Mouse (Mus musculus) hindbrain, embryonic 15.5 days (tissue): ENCODE data around the gene Cntnap2. TPM values are rescaled to one million over a fixed set of nuclear protein-coding genes. Genes with fewer than 3 reads are reported as not detected.
"Not testable (repeated sequence)": the region's sequence is repeated elsewhere in the genome, so short reads cannot be mapped to it uniquely, and the experiment has no call there.

Experiments used
- ATAC-seq: fragments of 200-750 bp; cut with Nextera tagmentation; 2 replicates; pipeline ENCODE4 v1.8.0; 2017; ENCODE audit warnings: low read depth, moderate number of reproducible peaks, moderate TSS enrichment; ENCODE audit not compliant: low FRiP score
- H3K27ac ChIP-seq: fragments of 300-500 bp; sonication (generic); replicated peaks from 2 replicates; pipeline ENCODE4 v1.5.1; 2015; ENCODE audit warnings: mild to moderate bottlenecking, inconsistent platforms
- H3K27me3 ChIP-seq: fragments of 300-500 bp; sonication (generic); 2 replicates; pipeline ENCODE4 v1.6.1; 2015; ENCODE audit warnings: control low read depth, inconsistent platforms
- H3K36me3 ChIP-seq: fragments of 300-500 bp; sonication (generic); 2 replicates; pipeline ENCODE4 v1.6.1; 2015; ENCODE audit warnings: control low read depth, inconsistent platforms
- H3K4me1 ChIP-seq: fragments of 300-500 bp; sonication (generic); replicated peaks from 2 replicates; pipeline ENCODE4 v1.6.1; 2015; ENCODE audit warnings: control low read depth, inconsistent platforms
- H3K4me2 ChIP-seq: fragments of 300-500 bp; sonication (generic); 2 replicates; pipeline ENCODE4 v1.6.1; 2015; ENCODE audit warnings: moderate library complexity, mild to moderate bottlenecking, inconsistent platforms
- H3K4me3 ChIP-seq: fragments of 300-500 bp; sonication (generic); 2 replicates; pipeline ENCODE4 v1.5.1; 2015; ENCODE audit warnings: mild to moderate bottlenecking, inconsistent platforms
- H3K9ac ChIP-seq: fragments of 300-500 bp; sonication (generic); 2 replicates; pipeline ENCODE4 v1.6.1; 2015; ENCODE audit warnings: inconsistent platforms
- H3K9me3 ChIP-seq: fragments of 300-500 bp; sonication (generic); 2 replicates; pipeline ENCODE4 v1.6.1; 2016; ENCODE audit warnings: control low read depth, inconsistent platforms
- WGBS: fragments of 180-500 bp; shearing (Covaris S2); methylation state at CpG from one replicate; pipeline ENCODE4 v1.1.7; 2015; 5-methylcytosine and 5-hydroxymethylcytosine counted together
- polyA plus RNA-seq: library from polyadenylated mRNA; unstranded; fragments of >200 nt; fragmentation: Nextera tagmentation; extraction: Ambion mirVana; gene quantifications from 2 replicates; pipeline ENCODE4 v1.2.1, GENCODE M21; 2015

Gene Cntnap2
- polyA plus RNA-seq, 1 experiment from 2014 or later = 56.5 TPM

DNA sequence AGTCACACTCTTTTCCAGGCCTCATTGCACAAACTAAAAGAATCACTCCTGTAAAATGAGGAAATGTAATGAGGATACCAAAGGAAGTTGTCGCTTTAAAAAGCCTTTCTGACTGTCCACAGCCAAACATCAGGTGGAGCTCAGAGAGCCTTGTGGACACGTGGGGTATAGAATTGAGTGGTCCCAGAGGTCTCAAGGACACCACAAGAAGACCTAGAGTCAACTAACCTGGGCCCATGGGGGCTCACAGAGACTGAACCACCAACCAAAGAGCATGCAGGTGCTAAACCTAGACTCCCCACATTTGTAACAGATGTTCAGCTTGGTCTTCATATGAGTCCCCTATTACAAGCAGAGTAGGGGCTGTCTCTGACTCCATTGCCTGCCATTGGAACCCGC is 2117.0 kb downstream of the Cntnap2 start:
- H3K4me2 ChIP-seq = peak overlapping the region; percentile 47
- H3K9ac ChIP-seq, H3K4me3 ChIP-seq, H3K9me3 ChIP-seq, H3K27me3 ChIP-seq, H3K36me3 ChIP-seq: not testable (repeated sequence)
- 46% methylated on average over 3 of the region's 3 CpGs for WGBS
- ATAC-seq = peak; percentile 54
- H3K27ac ChIP-seq = peak overlapping the region; percentile 66; the same call in 1 of the 2 replicates
- H3K4me1 ChIP-seq = peaks cover 17% of the 10 kb centered on the region

DNA sequence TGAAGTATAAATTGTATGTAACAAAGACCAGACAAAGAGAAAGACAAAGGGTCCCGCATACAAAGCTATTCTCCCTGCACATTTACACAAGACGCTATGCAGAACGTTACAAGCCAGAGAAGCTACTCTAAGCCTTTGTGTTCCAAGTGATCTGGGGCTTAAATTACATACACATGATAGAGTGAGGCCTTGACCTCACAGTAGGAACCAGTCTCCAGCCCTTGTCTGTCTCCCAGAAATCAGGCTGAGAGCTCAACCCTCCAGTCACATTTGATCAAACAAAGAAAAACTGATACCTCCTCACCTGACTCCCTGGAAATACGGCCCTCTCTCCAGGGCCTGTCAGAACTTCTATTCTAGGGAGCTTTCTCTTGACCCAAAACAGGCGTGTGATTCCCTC is 2122.2 kb downstream of the Cntnap2 start:
- H3K9me3 ChIP-seq, H3K4me1 ChIP-seq, H3K27me3 ChIP-seq, ATAC-seq, H3K36me3 ChIP-seq, H3K4me2 ChIP-seq, H3K9ac ChIP-seq, H3K27ac ChIP-seq, H3K4me3 ChIP-seq: not testable (repeated sequence)
- WGBS = 41% methylated on average over 5 of the region's 5 CpGs

DNA sequence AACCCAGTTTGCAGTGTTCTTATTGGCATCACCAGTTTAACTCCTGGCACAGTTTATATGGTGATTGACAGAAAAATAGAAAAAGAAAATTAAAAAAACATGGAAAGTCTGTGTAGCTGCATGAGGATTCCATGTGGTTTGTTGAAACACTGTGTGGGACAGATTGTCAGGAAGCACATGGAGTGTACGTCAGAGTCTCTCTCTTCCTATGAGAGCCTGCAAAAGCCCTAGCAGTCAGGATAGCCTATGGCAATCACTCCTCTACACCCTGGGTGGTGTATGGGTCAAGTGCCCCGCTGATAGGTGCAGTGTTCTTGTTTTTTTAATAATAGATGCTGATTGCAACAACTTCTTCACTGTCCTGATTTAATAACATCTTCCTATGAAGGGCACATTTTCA is 2123.1 kb downstream of the Cntnap2 start:
- Histone ChIP-seq H3K4me3 (no peak overlapping the region), H3K9me3 (no peaks in the 10 kb centered on the region), H3K36me3 (no peaks in the 10 kb centered on the region), H3K27ac (no peak overlapping the region), H3K4me1 (no peaks in the 10 kb centered on the region), H3K27me3 (no peaks in the 10 kb centered on the region), H3K4me2 (no peak overlapping the region), H3K9ac (no peak overlapping the region)
- no peak for ATAC-seq
- WGBS = 74% methylated on average over 2 of the region's 2 CpGs

DNA sequence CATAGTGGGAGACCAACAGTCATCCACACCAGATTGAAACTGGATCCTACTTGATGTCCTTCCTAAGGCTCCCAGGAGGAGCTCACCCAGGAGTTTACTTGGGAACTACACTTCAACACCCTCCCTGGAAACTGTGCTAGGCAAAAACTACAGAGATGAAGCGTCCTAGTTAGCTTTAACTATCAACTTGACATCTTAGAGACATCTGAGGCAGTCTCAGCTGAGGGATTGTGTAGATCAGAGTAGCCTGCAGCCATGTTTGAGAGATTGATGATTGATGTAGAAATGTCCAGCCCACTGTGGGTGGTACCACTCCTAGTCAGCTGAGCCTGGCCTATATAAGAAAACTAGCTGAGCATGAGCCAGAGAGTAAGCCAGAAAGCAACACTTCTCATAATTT is 2123.6 kb downstream of the Cntnap2 start:
- H3K36me3 ChIP-seq = no peaks in the 10 kb centered on the region
- H3K9me3 ChIP-seq = no peaks in the 10 kb centered on the region
- no peaks in the 10 kb centered on the region for H3K27me3 ChIP-seq
- no peak overlapping the region for H3K9ac ChIP-seq
- ATAC-seq = no peak
- 73% methylated on average over 1 of the region's 1 CpGs for WGBS
- H3K4me2 ChIP-seq = no peak overlapping the region
- no peaks in the 10 kb centered on the region for H3K4me1 ChIP-seq
- H3K27ac ChIP-seq = no peak overlapping the region
- H3K4me3 ChIP-seq = no peak overlapping the region

DNA sequence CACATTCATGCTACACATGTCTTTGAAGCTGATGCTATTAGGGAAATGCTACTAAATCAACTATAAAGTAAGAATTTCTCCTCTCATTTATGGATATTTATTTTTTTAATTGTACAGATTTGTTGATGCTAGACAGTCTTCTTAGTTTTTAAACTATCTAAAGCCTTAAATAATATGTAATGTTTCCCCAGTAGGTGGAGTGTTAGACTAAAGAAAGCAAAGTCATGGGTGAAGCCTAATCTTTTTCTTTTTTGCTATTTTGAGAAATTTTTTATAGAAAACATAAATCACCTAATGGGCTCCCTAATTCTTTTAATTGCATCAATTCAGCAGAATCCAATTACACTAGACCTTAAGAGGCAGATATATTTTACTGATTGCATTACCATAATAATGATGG is 2124.7 kb downstream of the Cntnap2 start:
- H3K4me2 ChIP-seq, H3K4me1 ChIP-seq, ATAC-seq, H3K9me3 ChIP-seq, H3K4me3 ChIP-seq, H3K27me3 ChIP-seq, H3K9ac ChIP-seq, H3K36me3 ChIP-seq, H3K27ac ChIP-seq: not testable (repeated sequence)

DNA sequence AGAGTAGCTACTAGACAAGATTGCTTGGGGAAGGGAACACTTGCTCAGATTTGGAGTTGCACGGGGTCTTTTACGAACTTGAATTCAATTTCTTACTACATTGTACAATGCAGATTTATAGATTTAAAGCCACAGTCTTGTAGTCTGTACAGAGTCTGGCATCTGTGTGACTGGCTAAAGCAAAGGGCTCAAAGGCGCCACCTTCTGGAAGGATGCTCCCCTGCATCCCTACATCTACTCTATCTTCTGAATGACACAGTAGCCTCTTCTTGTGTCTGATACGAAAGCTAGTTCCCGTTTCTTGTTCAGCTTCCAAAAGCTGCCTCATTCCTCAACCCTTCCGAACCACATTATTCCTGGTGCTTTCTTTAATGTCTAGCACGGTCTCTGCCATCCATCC is 2129.0 kb downstream of the Cntnap2 start:
- ATAC-seq = no peak
- H3K27ac ChIP-seq = no peak overlapping the region
- 67% methylated on average over 7 of the region's 7 CpGs for WGBS

DNA sequence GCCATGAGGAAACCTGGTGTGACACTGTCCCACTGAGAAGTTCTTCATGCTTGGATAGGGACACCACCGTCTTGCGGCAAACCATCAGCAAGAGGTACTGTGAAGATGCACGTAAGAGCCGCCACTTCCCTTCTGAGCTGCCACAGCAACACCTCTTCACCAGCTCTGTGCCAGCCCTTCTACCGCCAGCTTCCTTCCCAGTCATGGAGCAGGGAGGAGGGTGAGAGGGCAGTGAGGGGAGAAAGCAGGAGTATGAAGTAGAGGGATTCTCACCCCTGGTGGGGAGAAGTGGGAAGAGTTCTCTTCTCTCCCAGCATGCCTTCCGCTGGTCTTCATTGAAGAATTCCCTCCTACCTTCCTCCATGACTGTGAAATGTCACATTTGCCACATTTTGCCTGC is 2129.4 kb downstream of the Cntnap2 start:
- not testable (repeated sequence) for ATAC-seq, H3K4me3 ChIP-seq, H3K4me2 ChIP-seq, H3K9me3 ChIP-seq, H3K4me1 ChIP-seq, H3K9ac ChIP-seq, H3K36me3 ChIP-seq, H3K27ac ChIP-seq, H3K27me3 ChIP-seq
- WGBS = 91% methylated on average over 6 of the region's 6 CpGs

More for the DNA sequence above, 2129.0 kb downstream of the Cntnap2 start:
- no peak overlapping the region for H3K9ac ChIP-seq
- 0 out of 2 replicates have a peak, but pooled peaks cover 4% of the 10 kb centered on the region for H3K4me1 ChIP-seq
- H3K4me2 ChIP-seq = no peak overlapping the region
- H3K36me3 ChIP-seq = no peaks in the 10 kb centered on the region
- H3K9me3 ChIP-seq = no peaks in the 10 kb centered on the region
- H3K4me3 ChIP-seq = no peak overlapping the region
- no peaks in the 10 kb centered on the region for H3K27me3 ChIP-seq

DNA sequence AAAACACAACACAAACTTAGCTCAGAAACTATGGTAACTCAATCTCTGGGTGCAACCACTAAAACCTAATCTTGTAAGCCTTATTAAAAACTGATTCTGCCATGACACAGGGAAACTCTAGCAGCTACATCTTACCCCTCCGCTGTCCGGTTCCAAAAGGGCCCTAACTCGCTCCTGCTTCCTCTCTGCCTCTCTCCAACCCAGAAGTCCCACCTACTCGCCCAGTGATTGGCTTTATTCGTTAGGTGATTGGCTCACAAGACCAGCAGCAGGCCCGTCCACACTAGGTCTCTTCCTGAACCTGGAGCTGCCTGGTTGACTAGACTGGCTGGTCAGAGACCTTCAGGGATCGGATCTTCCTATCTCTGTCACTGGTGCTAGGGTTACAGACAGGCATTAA is 2131.1 kb downstream of the Cntnap2 start:
- Histone ChIP-seq H3K9ac (no peak overlapping the region), H3K4me3 (no peak overlapping the region), H3K36me3 (no peaks in the 10 kb centered on the region), H3K27me3 (no peaks in the 10 kb centered on the region), H3K27ac (no peak overlapping the region), H3K9me3 (no peaks in the 10 kb centered on the region), H3K4me2 (no peak overlapping the region), H3K4me1 (0 out of 2 replicates have a peak, but pooled peaks cover 4% of the 10 kb centered on the region)
- WGBS = 84% methylated on average over 7 of the region's 7 CpGs
- ATAC-seq = no peak

DNA sequence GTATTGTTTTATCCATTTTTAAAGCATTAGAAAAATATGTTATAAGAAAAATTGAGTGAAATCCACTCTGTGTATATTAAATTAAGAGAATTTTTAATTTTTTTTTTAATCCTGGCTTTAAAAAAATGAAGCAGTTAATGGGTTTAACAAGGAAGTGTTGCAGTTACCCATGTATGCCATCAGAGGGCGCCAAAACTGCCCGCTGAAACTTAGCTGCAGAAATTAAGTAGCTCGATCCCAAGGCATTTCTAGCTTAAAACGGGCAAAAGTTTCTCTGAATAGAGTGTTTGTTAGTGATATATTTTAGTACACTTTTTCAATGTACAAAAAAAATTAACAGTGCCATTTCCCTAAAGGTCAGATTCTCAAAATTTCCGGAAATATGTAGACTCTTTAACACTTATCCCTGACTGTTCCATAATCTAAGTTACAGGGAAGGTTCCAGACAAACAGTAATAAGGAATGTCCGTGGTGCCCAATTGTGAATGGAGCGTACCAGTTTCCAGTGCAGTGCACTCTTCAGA is 2132.2 kb downstream of the Cntnap2 start:
- no peaks in the 10 kb centered on the region for H3K36me3 ChIP-seq
- H3K27me3 ChIP-seq = no peaks in the 10 kb centered on the region
- no peak for ATAC-seq
- 21% methylated on average over 7 of the region's 7 CpGs for WGBS
- no peak overlapping the region for H3K27ac ChIP-seq
- no peaks in the 10 kb centered on the region for H3K9me3 ChIP-seq
- H3K4me2 ChIP-seq = peak overlapping the region; percentile 21; the same call in 1 of the 2 replicates
- H3K4me3 ChIP-seq = no peak overlapping the region
- no peak overlapping the region for H3K9ac ChIP-seq
- H3K4me1 ChIP-seq = 0 out of 2 replicates have a peak, but pooled peaks cover 4% of the 10 kb centered on the region

DNA sequence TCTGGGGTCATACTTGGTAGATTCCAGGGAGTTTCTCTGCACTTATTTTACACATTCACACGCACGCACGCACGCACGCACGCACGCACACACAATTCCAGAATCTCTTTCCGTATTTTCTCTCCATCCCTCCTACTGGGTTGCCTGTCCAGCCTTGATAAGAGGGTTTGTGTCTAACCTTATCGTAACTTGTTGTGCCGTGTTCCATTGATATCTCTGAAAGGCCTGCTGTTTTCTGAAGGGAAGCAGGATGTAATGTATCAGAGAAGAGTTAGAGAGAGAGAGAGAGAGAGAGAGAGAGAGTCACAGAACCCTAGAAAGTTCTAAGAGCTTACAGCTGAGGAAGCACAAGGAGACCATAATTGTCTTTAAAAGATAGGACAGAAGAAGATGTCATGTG is 2132.8 kb downstream of the Cntnap2 start:
- Histone ChIP-seq H3K4me2 (peak overlapping the region; percentile 21; the same call in 1 of the 2 replicates), H3K9me3 (no peaks in the 10 kb centered on the region), H3K36me3 (no peaks in the 10 kb centered on the region), H3K4me3 (no peak overlapping the region), H3K9ac (no peak overlapping the region), H3K27me3 (no peaks in the 10 kb centered on the region), H3K27ac (no peak overlapping the region), H3K4me1 (0 out of 2 replicates have a peak, but pooled peaks cover 4% of the 10 kb centered on the region)
- WGBS = 89% methylated on average over 10 of the region's 10 CpGs
- ATAC-seq = no peak

DNA sequence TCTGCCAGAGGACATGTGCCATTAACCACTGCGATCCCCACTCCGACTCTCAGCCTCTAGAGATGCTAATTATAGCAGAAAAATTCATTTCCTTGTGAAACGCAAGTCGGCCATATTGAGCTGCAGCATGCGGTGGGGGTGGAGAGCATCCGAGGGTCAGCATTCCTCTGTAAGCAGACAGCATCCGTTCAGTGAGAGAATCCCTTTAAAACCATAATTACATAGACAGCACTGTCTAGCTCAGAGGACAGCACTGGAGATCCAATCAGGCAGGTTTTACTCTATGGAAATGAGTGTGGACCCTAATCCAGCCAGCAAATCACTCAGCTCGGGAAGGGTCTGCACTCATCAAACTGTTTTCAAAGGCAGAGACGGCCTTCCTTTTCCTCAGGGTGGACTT is 2133.3 kb downstream of the Cntnap2 start:
- ATAC-seq = no peak; the same call in 1 of the 2 replicates
- H3K4me3 ChIP-seq = no peak overlapping the region

DNA sequence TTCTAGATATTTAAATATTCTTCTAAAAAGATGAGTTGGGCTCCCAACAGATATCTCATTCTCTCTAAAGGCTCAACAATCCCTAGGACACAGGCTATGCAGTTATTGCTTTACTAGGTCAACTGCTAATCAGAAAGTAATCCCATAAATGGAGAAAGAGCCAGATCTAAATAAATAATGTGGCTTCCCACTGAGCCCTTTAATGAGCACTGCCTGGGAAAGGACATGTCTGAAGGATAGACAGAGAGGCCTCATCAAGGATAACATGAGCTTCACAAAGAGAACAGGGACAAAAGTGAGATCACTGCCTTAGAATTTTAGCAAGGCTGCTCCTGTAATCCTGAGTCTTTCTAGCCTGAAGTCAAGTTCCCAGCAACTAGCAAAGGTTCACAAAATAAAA is 2138.4 kb downstream of the Cntnap2 start:
- H3K4me3 ChIP-seq = no peak overlapping the region
- H3K9ac ChIP-seq = no peak overlapping the region
- H3K9me3 ChIP-seq = no peaks in the 10 kb centered on the region
- H3K4me1 ChIP-seq = no peaks in the 10 kb centered on the region
- no peaks in the 10 kb centered on the region for H3K27me3 ChIP-seq
- ATAC-seq = no peak
- H3K27ac ChIP-seq = no peak overlapping the region
- no peaks in the 10 kb centered on the region for H3K36me3 ChIP-seq
- H3K4me2 ChIP-seq = no peak overlapping the region

More for the DNA sequence above, 2133.3 kb downstream of the Cntnap2 start:
- Histone ChIP-seq H3K4me2 (no peak overlapping the region), H3K9me3 (no peaks in the 10 kb centered on the region), H3K4me1 (0 out of 2 replicates have a peak, but pooled peaks cover 4% of the 10 kb centered on the region), H3K9ac (no peak overlapping the region), H3K27me3 (no peaks in the 10 kb centered on the region), H3K27ac (no peak overlapping the region), H3K36me3 (no peaks in the 10 kb centered on the region)
- WGBS = 67% methylated on average over 9 of the region's 9 CpGs

DNA sequence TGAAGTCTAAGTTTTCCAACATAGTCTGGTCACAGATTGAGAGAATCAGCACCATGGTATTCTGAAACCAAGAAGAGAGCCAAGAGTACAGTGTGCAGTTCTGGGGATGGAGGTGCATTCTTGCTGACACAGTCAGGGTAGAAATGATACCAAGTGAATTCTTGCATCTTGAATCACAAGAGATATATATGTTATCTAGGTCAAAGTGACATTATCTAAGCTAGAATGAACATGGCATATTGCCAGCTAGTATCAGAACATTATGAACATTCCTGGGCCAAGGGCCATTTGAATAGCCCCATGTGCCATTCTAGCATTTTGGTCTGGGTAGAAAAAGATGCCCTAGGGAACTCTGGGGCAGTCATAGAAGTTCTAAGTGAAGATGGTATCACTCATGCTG is 2141.5 kb downstream of the Cntnap2 start:
- Histone ChIP-seq H3K4me3 (no peak overlapping the region), H3K36me3 (no peaks in the 10 kb centered on the region), H3K27ac (no peak overlapping the region), H3K27me3 (no peaks in the 10 kb centered on the region), H3K4me1 (no peaks in the 10 kb centered on the region), H3K9ac (no peak overlapping the region), H3K9me3 (no peaks in the 10 kb centered on the region), H3K4me2 (no peak overlapping the region)
- ATAC-seq = no peak
